Mouse (Mus musculus) intestine, postnatal 0 days (tissue): ENCODE results near the gene Hoxc11. TPM values are rescaled to one million over a fixed set of nuclear protein-coding genes. Genes with fewer than 3 reads are reported as not detected.

ENCODE experiments used
- ATAC-seq: fragments of 200-750 bp; cut with Nextera tagmentation; 2 replicates; pipeline ENCODE4 v1.8.0; 2017; ENCODE audit warnings: mild to moderate bottlenecking, moderate TSS enrichment, moderate library complexity
- H3K27ac ChIP-seq: fragments of 300-500 bp; sonication (generic); 2 replicates; pipeline ENCODE4 v1.5.1; 2014; ENCODE audit warnings: mild to moderate bottlenecking, low read depth, low read length, moderate library complexity
- H3K27me3 ChIP-seq: fragments of 300-500 bp; sonication (generic); replicated peaks from 2 replicates; pipeline ENCODE4 v1.6.1; 2014; ENCODE audit warnings: low read length, mixed read lengths; ENCODE audit not compliant: control insufficient read depth, insufficient read depth
- H3K36me3 ChIP-seq: fragments of 300-500 bp; sonication (generic); 2 replicates; pipeline ENCODE4 v1.6.1; 2014; ENCODE audit warnings: mild to moderate bottlenecking, moderate library complexity; ENCODE audit not compliant: control insufficient read depth, insufficient read depth
- H3K4me1 ChIP-seq: fragments of 300-500 bp; sonication (generic); replicated peaks from 2 replicates; pipeline ENCODE4 v1.6.1; 2014; ENCODE audit warnings: antibody characterized with exemption, low read length, mixed read lengths; ENCODE audit not compliant: control insufficient read depth, insufficient read depth
- H3K4me2 ChIP-seq: fragments of 300-500 bp; sonication (generic); replicated peaks from 2 replicates; pipeline ENCODE4 v1.6.1; 2014; ENCODE audit warnings: low read depth, mild to moderate bottlenecking, moderate library complexity
- H3K4me3 ChIP-seq: fragments of 300-500 bp; sonication (generic); 2 replicates; pipeline ENCODE4 v1.5.1; 2014; ENCODE audit warnings: low read depth, low read length
- H3K9ac ChIP-seq: fragments of 300-500 bp; sonication (generic); 2 replicates; pipeline ENCODE4 v1.6.1; 2014; ENCODE audit warnings: mild to moderate bottlenecking, low read depth, low read length
- H3K9me3 ChIP-seq: fragments of 300-500 bp; sonication (generic); 2 replicates; pipeline ENCODE4 v1.6.1; 2016; ENCODE audit warnings: mixed run types; ENCODE audit not compliant: control insufficient read depth
- CTCF ChIP-seq: sonication (generic); IDR thresholded peaks from 2 replicates; pipeline ENCODE4 v1.5.1; 2016; ENCODE audit warnings: low read depth, mild to moderate bottlenecking, control low read depth, antibody characterized with exemption, moderate library complexity
- WGBS: fragments of 180-500 bp; shearing (Covaris S2); extraction: QIAGEN DNeasy Blood & Tissue Kit; methylation state at CpG from one replicate; pipeline ENCODE4 v1.1.7; 2014; 5-methylcytosine and 5-hydroxymethylcytosine counted together
- polyA plus RNA-seq: library from polyadenylated mRNA; unstranded; fragments of >200 nt; fragmentation: Nextera tagmentation; extraction: Ambion mirVana; gene quantifications from 2 replicates; pipeline ENCODE4 v1.2.1, GENCODE M21; 2015

Hoxc11 gene
- polyA plus RNA-seq, 1 experiment from 2014 or later: not detected

DNA sequence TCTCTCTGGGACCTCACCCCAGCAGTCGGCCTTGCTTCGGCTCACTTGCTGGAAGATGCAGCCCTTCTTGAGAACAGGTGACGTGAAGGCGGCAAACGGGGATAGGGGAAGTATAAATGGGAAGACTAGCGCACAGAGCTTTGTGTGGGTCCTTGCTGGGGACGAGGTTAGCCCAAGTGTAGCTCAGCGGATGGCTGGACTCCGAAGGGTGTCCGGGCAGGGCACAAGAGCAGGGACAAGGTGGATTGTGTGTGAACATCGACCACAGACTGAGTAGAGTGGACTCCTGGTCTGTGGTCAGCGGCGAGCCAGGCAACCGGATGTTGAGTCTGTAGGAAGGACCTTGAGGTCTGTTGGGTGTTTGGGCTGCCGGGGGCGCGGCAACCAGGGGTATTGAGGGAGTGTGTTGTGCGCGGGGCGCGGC is 21.5 kb downstream of the Hoxc11 start:
- Histone ChIP-seq H3K27ac (no peak overlapping the region), H3K9ac (no peak overlapping the region), H3K27me3 (peaks cover 99% of the 10 kb centered on the region), H3K4me3 (0 out of 2 replicates have a peak overlapping the region, but pooled peaks have one; percentile 2), H3K36me3 (no peaks in the 10 kb centered on the region), H3K9me3 (no peaks in the 10 kb centered on the region), H3K4me1 (no peaks in the 10 kb centered on the region), H3K4me2 (no peak overlapping the region)
- no peak for TF ChIP-seq CTCF
- no peak for ATAC-seq
- WGBS: 2% methylated on average over 21 of the region's 21 CpGs

DNA sequence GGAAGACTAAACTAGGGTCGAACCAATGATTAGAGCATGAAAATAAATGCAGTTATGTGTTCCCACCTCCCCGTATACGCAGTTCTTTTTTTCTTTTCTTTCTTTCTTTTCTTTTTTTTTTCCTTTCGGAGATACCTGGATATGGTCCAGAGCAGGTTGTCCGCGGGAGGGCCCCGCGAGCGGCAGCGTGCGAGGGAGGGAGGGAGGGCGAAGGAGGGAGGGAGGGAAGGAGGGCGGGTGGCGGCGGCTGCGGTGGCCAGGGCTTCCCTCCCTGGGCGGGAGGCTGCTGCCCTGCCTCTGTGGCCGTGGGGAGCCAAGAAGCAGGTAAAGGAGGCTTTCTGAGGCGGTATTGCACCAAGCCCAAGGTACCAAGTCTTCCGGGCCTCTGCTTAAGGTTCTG is 21.9 kb downstream of the Hoxc11 start, which contains the start of gene Hoxc9:
Gene Hoxc9, plus strand, starts transcription at position 269 of the 400 bp plus-strand sequence.
- Histone ChIP-seq H3K27me3 (peaks cover 99% of the 10 kb centered on the region), H3K9ac (no peak within 1 kb of the TSS), H3K27ac (no peak within 1 kb of the TSS), H3K36me3 (no peaks in the 10 kb centered on the region), H3K4me1 (no peaks in the 10 kb centered on the region), H3K9me3 (no peaks in the 10 kb centered on the region), H3K4me2 (peak within 1 kb of the TSS; percentile 45), H3K4me3 (peak within 1 kb of the TSS; percentile 29)
- no peak for TF ChIP-seq CTCF
- no peak for ATAC-seq
- under 1% methylated on average over 15 of the region's 20 CpGs for WGBS

DNA sequence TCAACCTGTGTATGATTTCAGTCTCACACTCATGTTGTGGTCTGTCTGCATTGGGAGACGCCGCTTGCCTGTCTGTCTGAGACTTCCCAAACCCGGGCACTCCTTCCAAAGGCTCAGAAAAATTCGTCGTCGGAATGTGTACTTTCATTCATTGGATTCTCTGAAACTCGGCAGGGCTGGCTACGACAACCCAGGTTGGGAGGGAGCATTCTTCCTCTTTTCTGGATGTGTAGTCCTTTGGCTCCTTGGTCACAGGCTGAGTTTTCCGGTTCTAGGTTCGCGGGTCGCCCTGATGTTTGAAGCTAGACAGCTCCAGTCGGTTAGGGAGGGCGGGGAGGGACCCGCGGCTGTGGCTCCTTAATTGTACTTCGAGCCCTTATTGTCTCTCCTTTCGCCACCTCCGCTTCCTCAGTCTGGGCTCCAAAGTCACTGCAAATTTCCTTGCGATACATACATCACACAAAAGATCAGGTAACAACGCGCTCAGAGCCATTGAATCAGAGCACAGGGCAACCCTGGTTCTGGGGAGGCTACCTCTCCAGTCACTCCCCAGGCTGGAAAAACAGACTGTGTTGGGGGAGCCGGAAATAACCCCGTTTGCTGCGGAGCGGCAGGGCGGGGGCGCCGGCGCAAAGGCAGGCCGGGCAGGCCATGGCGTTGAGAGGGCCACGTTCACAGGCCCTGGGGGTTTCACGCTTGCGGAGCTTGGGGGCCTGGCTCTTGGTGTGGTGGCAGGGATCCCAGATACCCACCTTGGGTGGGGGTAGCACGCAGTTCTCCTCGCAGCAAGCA is 22.6 kb downstream of the Hoxc11 start:
- H3K27ac ChIP-seq: no peak overlapping the region
- TF ChIP-seq CTCF: no peak
- WGBS: 2% methylated on average over 37 of the region's 37 CpGs
- H3K36me3 ChIP-seq: no peaks in the 10 kb centered on the region
- H3K9me3 ChIP-seq: no peaks in the 10 kb centered on the region
- no peak overlapping the region for H3K9ac ChIP-seq
- H3K27me3 ChIP-seq: peaks cover 99% of the 10 kb centered on the region
- no peaks in the 10 kb centered on the region for H3K4me1 ChIP-seq
- ATAC-seq: no peak; the same call in 1 of the 2 replicates
- H3K4me3 ChIP-seq: peak overlapping the region; percentile 29
- H3K4me2 ChIP-seq: peak overlapping the region; percentile 45

DNA sequence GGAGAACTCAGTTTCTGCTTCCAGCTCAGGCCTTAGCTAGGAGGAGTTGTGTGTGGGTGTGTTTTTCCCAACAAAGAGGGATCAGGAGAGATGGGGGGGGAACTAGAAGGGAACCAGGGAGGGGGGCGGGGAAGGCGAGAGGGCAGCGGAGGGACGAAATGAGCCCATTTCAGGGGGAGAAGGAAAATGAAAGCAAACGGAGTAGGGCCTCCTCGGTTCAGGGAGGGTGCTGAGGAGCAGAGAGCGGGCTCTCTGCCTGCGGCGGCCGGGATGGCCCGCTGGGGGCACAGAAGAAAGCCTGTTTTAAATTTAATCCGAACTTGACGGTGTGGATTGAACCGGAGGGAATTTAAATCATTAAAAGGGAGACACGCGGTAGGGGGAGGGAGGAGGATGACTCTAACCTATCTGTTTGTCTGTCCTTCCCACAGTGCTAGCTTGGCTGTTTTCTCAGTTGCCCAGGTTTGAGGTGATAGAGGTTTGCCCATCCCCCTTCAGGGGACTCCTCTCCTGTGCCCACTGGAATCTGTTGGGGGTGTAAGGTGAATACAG is 23.3 kb downstream of the Hoxc11 start:
- Histone ChIP-seq H3K27me3 (peaks cover 99% of the 10 kb centered on the region), H3K9ac (no peak overlapping the region), H3K4me2 (peak overlapping the region; percentile 45), H3K27ac (no peak overlapping the region), H3K36me3 (no peaks in the 10 kb centered on the region), H3K4me3 (peak overlapping the region; percentile 29), H3K9me3 (no peaks in the 10 kb centered on the region), H3K4me1 (0 out of 2 replicates have a peak, but pooled peaks cover 3% of the 10 kb centered on the region)
- ATAC-seq: no peak
- 8% methylated on average over 16 of the region's 16 CpGs for WGBS
- no peak for TF ChIP-seq CTCF

DNA sequence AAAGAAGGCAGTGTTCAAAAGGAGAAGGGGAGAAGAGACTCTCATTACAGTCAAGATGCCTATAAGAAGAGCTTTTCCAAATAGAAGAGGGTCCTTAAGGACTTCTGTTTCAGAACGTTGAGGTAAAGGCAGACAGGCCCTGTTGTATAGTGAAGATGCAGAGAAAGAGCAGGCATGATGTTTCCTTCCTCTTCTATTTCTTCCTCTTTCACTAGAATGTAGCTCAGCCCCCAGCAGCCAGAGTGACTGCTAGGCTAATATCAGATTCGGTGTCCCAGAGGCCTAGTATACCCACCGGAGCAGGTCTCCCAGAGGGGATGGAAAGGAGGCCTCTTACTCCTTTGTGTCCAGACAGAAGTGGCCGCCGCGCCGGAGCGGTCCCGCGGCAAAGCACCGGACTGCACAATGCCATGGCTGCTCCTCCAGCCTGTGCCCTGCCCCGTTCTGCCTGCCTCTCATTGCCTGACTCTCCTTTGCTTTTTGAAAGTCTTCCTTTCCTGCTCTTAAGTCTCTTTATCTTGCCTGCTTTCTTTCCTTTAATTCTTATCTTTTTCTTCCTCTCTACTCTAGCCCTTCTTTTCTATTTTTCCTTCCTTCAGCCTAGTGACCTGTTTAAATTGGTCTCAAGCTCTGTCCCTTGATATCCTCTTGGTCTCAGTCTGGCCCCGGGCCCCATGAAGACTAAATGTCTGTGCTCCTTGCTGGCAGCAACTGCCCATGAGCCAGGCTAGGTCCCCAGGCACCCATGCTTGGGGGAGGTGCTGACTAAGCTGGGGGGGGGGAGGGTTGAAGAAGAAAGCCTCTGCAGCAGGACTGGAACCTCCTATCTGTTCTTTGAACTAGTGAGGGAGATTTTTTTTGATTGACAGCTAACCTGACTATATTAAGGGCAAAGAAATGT is 24.6 kb downstream of the Hoxc11 start:
- Histone ChIP-seq H3K27ac (no peak overlapping the region), H3K4me1 (0 out of 2 replicates have a peak, but pooled peaks cover 3% of the 10 kb centered on the region), H3K9ac (no peak overlapping the region), H3K4me2 (no peak overlapping the region), H3K36me3 (no peaks in the 10 kb centered on the region), H3K27me3 (peaks cover 98% of the 10 kb centered on the region), H3K9me3 (no peaks in the 10 kb centered on the region), H3K4me3 (no peak overlapping the region)
- no peak for ATAC-seq
- no peak for TF ChIP-seq CTCF
- 9% methylated on average over 12 of the region's 13 CpGs for WGBS

DNA sequence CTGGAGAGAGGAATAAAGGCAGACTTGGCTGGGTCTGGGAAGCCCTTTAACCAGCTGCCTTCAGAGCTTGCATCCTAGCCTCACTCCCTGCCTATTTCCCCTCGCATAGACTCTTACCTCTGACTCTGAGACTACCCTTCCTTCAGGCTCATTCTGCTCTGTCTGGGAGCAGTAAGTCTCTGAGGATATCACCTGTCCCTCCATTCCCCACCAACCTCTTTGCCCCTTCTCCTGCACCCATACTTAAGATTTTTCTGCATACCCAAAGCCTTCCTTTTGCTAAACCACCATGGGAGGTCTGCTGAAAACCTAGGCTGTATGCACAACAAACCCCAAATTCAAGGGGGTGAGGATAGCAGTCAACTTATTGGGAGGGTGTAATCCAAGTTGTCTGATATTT is 25.7 kb downstream of the Hoxc11 start:
- no peak for ATAC-seq
- no peak overlapping the region for H3K27ac ChIP-seq
- no peaks in the 10 kb centered on the region for H3K36me3 ChIP-seq
- no peak overlapping the region for H3K9ac ChIP-seq
- peaks cover 99% of the 10 kb centered on the region for H3K27me3 ChIP-seq
- no peaks in the 10 kb centered on the region for H3K9me3 ChIP-seq
- 0 out of 2 replicates have a peak, but pooled peaks cover 3% of the 10 kb centered on the region for H3K4me1 ChIP-seq
- no peak for TF ChIP-seq CTCF
- H3K4me2 ChIP-seq: no peak overlapping the region
- H3K4me3 ChIP-seq: no peak overlapping the region
- 0% methylated on average over 1 of the region's 1 CpGs for WGBS
